Mouse (Mus musculus): Measurements from ENCODE around the gene Hoxb3. TPM values are rescaled to one million over a fixed set of nuclear protein-coding genes. Genes with fewer than 3 reads are reported as not detected.

Gene Hoxb3
- total RNA-seq, 2 experiments from 2014 or later = 0.89 to 1.6 TPM

GRCm38 (mm10) chr11:96353522-96353841 is 30.4 kb downstream of the Hoxb3 start:
- DNase-seq = no peak

DNA sequence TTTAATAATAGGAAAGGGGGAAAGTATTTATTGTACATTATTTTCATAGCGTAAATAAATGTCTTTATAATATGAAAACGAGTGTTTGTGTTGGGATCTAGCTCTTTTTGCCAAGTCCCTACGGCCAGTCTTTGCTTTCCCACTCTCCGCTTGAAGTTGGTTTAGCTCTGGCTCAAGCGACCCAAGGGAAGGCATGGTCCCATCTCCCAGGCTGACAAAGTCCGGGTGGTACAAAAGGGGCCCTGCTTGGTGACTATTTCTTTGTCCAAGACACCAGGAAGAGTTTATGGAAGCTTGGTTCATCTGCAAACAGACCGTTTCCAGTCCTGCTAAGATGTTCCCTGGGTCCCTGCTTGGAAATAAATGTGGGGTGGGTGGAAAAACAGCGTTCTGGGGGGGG is 30.8 kb downstream of the Hoxb3 start:
- DNase-seq = no peak

GRCm38 (mm10) chr11:96354376-96354775 is 31.2 kb downstream of the Hoxb3 start:
- DNase-seq = no peak

- no peak for DNase-seq
Measured at GRCm38 (mm10) chr11:96354801-96355311, 31.7 kb downstream of the Hoxb3 start.

GRCm38 (mm10) chr11:96363807-96364206 is 40.7 kb downstream of the Hoxb3 start:
- DNase-seq = no peak

GRCm38 (mm10) chr11:96365441-96366091 is 42.4 kb downstream of the Hoxb3 start, which contains the start of gene Hoxb1:
Gene Hoxb1 (plus strand): TSS chr11:96365752.
- no peak for DNase-seq

- no peak for DNase-seq
Measured at GRCm38 (mm10) chr11:96366092-96367041, 43.2 kb downstream of the Hoxb3 start.

GRCm38 (mm10) chr11:96367141-96367540 is 44.0 kb downstream of the Hoxb3 start:
- DNase-seq = no peak

DNA sequence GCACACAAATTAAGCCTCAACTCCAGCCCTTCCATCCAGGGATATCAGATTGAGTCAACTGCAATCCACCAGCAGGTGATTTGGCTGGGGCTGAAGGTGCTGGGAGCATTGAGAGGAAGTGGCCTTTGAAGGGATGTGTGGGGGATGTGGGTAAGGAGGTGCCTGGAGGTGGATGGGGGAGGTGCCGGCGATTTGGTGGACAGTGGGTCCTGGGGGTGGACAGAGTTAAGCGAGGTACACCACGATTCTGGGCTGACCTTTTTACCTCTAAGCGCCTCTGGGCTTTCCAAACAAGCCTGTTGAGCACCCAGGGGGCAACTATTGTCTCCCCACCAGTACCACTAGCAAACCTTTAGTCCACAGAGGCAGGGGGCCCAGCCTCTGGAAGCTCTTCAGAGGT is 45.6 kb downstream of the Hoxb3 start:
- no peak for DNase-seq

- no peak for DNase-seq
Measured at GRCm38 (mm10) chr11:96369140-96369539, 46.0 kb downstream of the Hoxb3 start.

DNA sequence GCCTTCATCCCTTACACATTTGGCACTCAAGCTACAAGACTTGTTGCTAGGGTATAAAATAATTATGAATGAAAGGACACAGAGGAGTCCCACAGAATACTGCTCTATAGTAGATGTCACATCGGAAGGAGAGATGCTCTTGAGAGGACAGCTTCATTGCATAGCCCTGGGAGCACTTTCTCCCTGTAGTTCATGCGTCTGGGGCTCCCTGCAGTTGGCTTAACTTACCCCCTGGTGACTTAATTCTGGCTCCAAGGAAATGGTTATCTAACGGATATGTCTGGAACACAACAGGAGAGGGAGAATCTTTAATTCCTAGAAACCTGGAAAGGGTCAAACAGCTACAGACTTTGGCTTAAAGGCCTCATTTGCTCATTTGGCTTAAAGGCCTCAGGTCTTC is 48.6 kb downstream of the Hoxb3 start:
- no peak for DNase-seq

DNA sequence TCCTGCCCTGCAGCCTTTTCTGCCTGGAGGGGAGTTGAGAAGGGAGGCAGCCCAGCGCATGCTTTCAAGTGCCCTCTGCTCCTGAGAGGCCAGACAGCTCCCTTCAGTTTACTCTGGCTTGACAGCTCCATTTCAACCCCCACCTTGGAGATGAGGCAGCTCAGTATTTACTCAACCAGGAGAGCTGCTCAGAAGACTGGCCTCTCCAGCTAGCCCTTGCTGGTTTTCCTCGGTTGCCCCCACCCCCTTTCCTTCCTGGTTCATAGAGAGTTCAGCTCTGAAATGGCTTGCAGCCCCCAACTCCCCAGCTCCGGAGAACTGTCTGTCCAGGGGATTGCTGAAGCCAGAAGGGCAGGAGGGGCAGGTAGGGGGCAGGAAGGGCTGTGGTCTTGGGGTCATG is 49.4 kb downstream of the Hoxb3 start:
- DNase-seq = no peak

- no peak for DNase-seq
Measured at GRCm38 (mm10) chr11:96374810-96375209, 51.7 kb downstream of the Hoxb3 start.

GRCm38 (mm10) chr11:96383381-96383780 is 60.3 kb downstream of the Hoxb3 start:
- DNase-seq = no peak

DNA sequence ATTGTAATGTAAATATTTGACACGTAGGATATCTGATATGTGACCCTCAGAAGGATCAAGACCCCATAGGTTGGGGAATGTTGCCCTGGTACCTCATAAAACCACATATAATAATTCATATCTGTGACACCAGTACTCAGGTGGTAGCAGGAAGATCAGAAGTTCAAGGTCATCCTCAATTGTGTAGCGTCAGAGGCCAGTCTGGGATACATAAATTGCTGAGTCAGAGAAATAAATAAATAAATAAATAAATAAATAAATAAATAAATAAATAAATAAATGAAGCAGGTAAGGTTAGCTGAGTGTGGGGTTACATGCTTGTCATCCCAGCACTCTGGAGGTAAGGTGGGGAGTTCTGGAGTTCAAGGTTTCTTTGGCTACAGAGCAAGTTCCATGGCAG is 64.5 kb downstream of the Hoxb3 start:
- DNase-seq = no peak

GRCm38 (mm10) chr11:96396772-96397626 is 73.9 kb downstream of the Hoxb3 start:
- no peak for DNase-seq

Small RNAs within 50 kb of the gene (microRNA-seq; reads per million reads assigned to microRNA genes)
- 3,300 to 4,206 reads per million in 2 experiments for gene Mir10a

Other genes starting within 250 kb of the Hoxb3 start
- gene Atp5g1, start 247.7 kb upstream of the Hoxb3 start, total RNA-seq (2021) = 1,000 to 10,000 TPM; 1,118 to 1,302 TPM
- not detected for gene Calcoco2, start 211.4 kb upstream of the Hoxb3 start, total RNA-seq (2021)
- gene Ttll6, start 189.5 kb upstream of the Hoxb3 start, total RNA-seq (2021) = not detected
- gene Hoxb13, start 129.0 kb upstream of the Hoxb3 start, total RNA-seq (2021) = not detected
- under 1 TPM; 0.63 to 0.79 TPM for gene Hoxb9, start 51.9 kb upstream of the Hoxb3 start, total RNA-seq (2021)
- gene Hoxb8, start 41.4 kb upstream of the Hoxb3 start, total RNA-seq (2021) = 1 to 10 TPM in 1 of 2 experiments, under 1 TPM in 1; 0.92 to 1.9 TPM
- gene Hoxb7, start 36.7 kb upstream of the Hoxb3 start, total RNA-seq (2021) = 1 to 10 TPM; 1.6 to 1.9 TPM
- gene Hoxb6, start 30.9 kb upstream of the Hoxb3 start, total RNA-seq (2021) = 1 to 10 TPM in 1 of 2 experiments, under 1 TPM in 1; 0.56 to 2.0 TPM
- gene Hoxb5, start 20.0 kb upstream of the Hoxb3 start, total RNA-seq (2021) = 1 to 10 TPM in 1 of 2 experiments, under 1 TPM in 1; 0.89 to 1.3 TPM
- gene Hoxb4, start 5.1 kb upstream of the Hoxb3 start, total RNA-seq (2021) = 1 to 10 TPM in 1 of 2 experiments, under 1 TPM in 1; 0.45 to 1.1 TPM
- gene Hoxb2, start 27.2 kb downstream of the Hoxb3 start, total RNA-seq (2021) = 1 to 10 TPM in 1 of 2 experiments, under 1 TPM in 1; 0.66 to 1.3 TPM
- not detected for gene Hoxb1, start 42.4 kb downstream of the Hoxb3 start, total RNA-seq (2021)
- under 1 TPM; 0.16 to 0.19 TPM for gene Skap1, start 141.3 kb downstream of the Hoxb3 start, total RNA-seq (2021)